Mouse (Mus musculus) thymus, postnatal 10 days (tissue): ENCODE results near the gene Cmtm5.
A peak's percentile ranks its signal among the peaks of the same experiment; 100 is the strongest.
"Not testable (repeated sequence)": the region's sequence is repeated elsewhere in the genome, so short reads cannot be mapped to it uniquely, and the experiment has no call there.

ENCODE experiments used
- DNase-seq, 2 experiments: peaks; one replicate each; pipeline ENCODE4 v3.0.0; 2021; ENCODE audit warnings: low spot score in 2 of 2

The Cmtm5 gene

DNA sequence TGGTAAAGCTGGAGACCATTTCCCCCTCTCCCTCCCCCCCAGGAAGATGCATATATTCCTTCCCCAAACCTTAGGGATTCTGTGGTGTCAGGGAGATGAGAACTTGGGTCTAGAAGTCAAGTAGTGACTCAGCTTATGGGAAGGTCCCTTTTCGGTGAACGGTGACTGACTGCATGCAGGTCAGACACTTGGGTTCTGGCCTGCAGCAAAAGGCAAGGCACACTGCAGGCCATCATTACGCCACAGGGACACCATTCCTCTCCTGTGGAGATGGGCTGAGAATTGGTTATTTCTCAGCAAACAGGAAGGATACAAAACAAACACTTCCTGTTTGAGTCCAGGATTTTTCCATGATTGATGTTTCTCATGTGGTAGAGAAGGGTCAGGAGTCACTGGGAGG lies 23.1 kb downstream of the Cmtm5 start:
- DNase-seq, result no peak

GRCm38 (mm10) chr14:54959853-54960613 lies 24.0 kb downstream of the Cmtm5 start:
- not testable (repeated sequence) for DNase-seq

- peak; percentile 8 to 18 for DNase-seq
These were observed 24.7 kb downstream of the Cmtm5 start for GRCm38 (mm10) chr14:54960769-54961168.

GRCm38 (mm10) chr14:54961487-54961886 lies 25.4 kb downstream of the Cmtm5 start:
- DNase-seq, result no peak

- DNase-seq, result no peak
These were observed 26.7 kb downstream of the Cmtm5 start for GRCm38 (mm10) chr14:54962714-54963113.

GRCm38 (mm10) chr14:54963727-54964126 lies 27.7 kb downstream of the Cmtm5 start:
- no peak for DNase-seq

- DNase-seq, result no peak
These were observed 29.0 kb downstream of the Cmtm5 start for GRCm38 (mm10) chr14:54965044-54965443.

GRCm38 (mm10) chr14:54965631-54966030 lies 29.6 kb downstream of the Cmtm5 start:
- no peak for DNase-seq

DNA sequence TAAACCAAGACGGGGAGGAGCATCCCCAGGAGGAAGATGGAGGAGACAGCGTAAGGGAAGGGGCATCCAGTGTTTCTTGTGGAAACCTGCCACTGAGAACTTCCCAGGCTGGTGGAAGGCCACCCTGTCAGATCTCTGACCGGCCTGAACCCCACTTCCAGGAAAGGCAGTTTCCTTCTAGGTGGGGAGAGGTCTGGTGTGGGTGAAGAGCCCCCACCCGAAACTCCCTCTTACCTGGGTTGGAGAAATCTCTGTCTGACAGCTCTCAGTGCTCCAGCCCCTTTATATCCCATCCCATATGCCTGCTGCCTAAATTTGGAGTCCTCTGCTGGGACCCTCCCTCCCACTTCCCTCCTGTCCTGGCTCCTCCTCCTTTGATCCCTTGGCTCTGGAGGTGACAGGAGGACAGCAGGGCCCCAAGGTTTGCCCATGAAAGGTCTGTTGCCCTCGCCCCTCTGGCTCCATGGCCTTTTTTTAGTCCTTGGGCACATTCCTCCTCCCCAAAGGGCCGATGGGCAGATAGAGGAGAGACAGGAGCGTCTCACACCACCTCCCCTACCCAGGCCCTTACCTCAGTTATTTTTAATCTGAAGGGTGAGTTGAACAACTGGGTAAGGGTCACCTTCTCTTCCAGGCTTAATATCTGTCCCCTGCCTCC lies 30.4 kb downstream of the Cmtm5 start, which contains the start of gene Myh6:
Myh6 (minus strand) TSS at position 608 of the 658 bp plus-strand sequence.
- no peak for DNase-seq

DNA sequence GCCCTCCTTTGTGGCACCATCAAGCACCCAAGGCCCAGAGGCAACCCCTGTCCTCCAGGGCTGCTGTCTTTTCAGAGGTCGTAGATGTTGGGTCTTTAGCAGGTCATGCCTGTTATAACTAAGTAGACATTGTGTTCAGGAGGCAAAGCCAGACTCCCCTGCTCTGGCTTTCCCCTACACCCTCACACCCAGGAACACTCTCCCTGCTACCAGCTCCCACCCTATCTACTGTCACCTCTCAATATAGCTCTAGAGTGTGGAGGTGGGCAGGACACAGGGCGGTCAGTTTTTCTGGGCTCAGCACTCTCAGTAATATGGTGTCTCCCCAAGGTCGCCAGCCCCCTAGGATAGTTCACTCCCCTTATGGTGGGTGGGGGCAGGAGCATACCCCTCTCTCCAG lies 31.8 kb downstream of the Cmtm5 start:
- DNase-seq, result no peak

- DNase-seq, result no peak
These were observed 32.3 kb downstream of the Cmtm5 start for GRCm38 (mm10) chr14:54968344-54968743.

GRCm38 (mm10) chr14:54972786-54973185 lies 36.7 kb downstream of the Cmtm5 start:
- not testable (repeated sequence) for DNase-seq

GRCm38 (mm10) chr14:54974068-54974791 lies 38.2 kb downstream of the Cmtm5 start:
- no peak for DNase-seq

- no peak for DNase-seq
These were observed 40.6 kb downstream of the Cmtm5 start, which contains the start of gene Gm17428 for GRCm38 (mm10) chr14:54976633-54977032. Gm17428 (plus strand) TSS chr14:54976933.

DNA sequence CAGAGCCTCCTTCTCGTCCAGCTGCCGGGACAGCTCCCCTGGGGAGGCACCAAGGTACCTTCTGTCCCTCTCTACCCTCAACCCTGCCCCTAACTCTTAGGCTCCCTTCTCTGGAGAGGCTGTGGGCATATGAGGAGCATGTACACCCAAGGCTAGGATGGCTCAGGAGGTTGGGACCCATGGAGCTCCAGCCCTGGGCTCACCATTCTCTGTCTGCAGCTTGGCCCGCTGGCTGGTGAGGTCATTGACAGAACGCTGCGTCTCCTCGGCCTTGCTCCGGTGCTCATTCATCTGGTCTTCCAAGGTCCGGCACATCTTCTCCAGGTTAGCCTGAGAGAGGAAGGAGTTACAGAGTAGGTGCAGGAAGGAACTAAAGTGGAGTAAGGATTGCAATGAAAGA lies 42.6 kb downstream of the Cmtm5 start:
- no peak for DNase-seq

DNA sequence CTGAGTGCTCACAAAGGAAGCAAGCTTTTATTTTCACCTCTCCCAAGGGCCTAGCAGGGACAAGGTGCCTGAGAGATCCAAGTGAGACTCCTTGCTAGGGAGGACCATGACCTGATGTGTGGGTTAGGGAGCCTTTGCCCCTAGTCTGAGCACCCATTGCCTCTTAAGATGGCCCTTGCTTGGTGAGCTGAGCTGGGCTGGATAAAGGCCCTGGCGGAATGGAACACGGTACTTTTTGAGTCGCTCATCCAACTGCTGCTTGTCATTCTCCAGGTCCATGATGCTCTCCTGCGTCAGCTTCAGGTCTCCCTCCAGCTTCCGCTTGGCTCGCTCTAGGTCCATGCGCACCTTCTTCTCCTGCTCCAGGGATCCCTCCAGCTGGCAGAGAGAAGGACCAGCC lies 45.9 kb downstream of the Cmtm5 start:
- no peak for DNase-seq

DNA sequence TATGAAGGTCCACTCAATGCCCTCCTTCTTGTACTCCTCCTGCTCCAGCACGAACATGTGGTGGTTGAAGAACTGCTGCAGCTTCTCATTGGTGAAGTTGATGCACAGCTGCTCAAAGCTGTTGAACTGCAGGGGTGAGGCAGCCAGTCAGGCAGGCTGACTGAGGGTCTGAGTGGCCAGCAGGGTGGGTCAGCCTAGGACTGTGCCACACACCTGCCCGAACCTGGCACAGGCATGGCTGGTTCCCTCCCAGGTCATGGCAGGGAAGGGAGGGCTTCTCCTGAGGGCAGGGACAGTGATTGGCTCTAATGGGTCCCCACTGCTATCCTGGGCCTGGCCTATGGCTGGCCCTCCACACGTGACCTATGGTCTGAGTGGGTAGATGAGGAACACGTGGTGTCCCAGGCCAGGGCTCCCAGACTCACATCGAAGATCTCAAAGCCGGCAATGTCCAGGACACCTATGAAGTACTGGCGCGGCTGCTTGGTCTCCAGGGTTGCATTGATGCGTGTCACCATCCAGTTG lies 52.4 kb downstream of the Cmtm5 start:
- DNase-seq, result not testable (repeated sequence)
